Mouse (Mus musculus) midbrain, embryonic 16.5 days (tissue): ENCODE measurements at regions not wholly inside any gene's neighbourhood (a gene's known extent, or its start where the extent isn't known, plus 50 kb on each side); places are given as distances from the start of the nearest gene placed in this dataset.
A peak's percentile ranks its signal among the peaks of the same experiment; 100 is the strongest.

Experiments
- ATAC-seq: fragments of 200-750 bp; cut with Nextera tagmentation; 2 replicates; pipeline ENCODE4 v1.8.0; 2017; ENCODE audit warnings: moderate TSS enrichment
- H3K27ac ChIP-seq: fragments of 300-500 bp; sonication (generic); 2 replicates; pipeline ENCODE4 v1.5.1; 2014; ENCODE audit warnings: mild to moderate bottlenecking, low read length, mixed read lengths
- H3K27me3 ChIP-seq: fragments of 300-500 bp; sonication (generic); 2 replicates; pipeline ENCODE4 v1.6.1; 2014; ENCODE audit warnings: low read depth, low read length, mixed read lengths; ENCODE audit not compliant: control insufficient read depth, insufficient read depth
- H3K36me3 ChIP-seq: fragments of 300-500 bp; sonication (generic); 2 replicates; pipeline ENCODE4 v1.6.1; 2014; ENCODE audit warnings: mild to moderate bottlenecking, low read length, moderate library complexity, mixed read lengths; ENCODE audit not compliant: control insufficient read depth, insufficient read depth
- H3K4me1 ChIP-seq: fragments of 300-500 bp; sonication (generic); 2 replicates; pipeline ENCODE4 v1.6.1; 2014; ENCODE audit warnings: mild to moderate bottlenecking, low read length, mixed read lengths; ENCODE audit not compliant: control insufficient read depth, insufficient read depth
- H3K4me2 ChIP-seq: fragments of 300-500 bp; sonication (generic); 2 replicates; pipeline ENCODE4 v1.6.1; 2014; ENCODE audit warnings: mild to moderate bottlenecking, low read length, mixed read lengths
- H3K4me3 ChIP-seq: fragments of 300-500 bp; sonication (generic); 2 replicates; pipeline ENCODE4 v1.5.1; 2014; ENCODE audit warnings: low read depth, mild to moderate bottlenecking, low read length, moderate library complexity, mixed read lengths
- H3K9ac ChIP-seq: fragments of 300-500 bp; sonication (generic); 2 replicates; pipeline ENCODE4 v1.6.1; 2014; ENCODE audit warnings: low read depth, low read length, mixed read lengths
- H3K9me3 ChIP-seq: fragments of 300-500 bp; sonication (generic); replicated peaks from 2 replicates; pipeline ENCODE4 v1.6.1; 2014; ENCODE audit warnings: mild to moderate bottlenecking, low read length, mixed read lengths; ENCODE audit not compliant: control insufficient read depth, poor library complexity, severe bottlenecking
- WGBS: fragments of 180-500 bp; shearing (Covaris S2); extraction: QIAGEN DNeasy Blood & Tissue Kit; methylation state at CpG from one replicate; pipeline ENCODE4 v1.1.7; 2014; 5-methylcytosine and 5-hydroxymethylcytosine counted together

DNA sequence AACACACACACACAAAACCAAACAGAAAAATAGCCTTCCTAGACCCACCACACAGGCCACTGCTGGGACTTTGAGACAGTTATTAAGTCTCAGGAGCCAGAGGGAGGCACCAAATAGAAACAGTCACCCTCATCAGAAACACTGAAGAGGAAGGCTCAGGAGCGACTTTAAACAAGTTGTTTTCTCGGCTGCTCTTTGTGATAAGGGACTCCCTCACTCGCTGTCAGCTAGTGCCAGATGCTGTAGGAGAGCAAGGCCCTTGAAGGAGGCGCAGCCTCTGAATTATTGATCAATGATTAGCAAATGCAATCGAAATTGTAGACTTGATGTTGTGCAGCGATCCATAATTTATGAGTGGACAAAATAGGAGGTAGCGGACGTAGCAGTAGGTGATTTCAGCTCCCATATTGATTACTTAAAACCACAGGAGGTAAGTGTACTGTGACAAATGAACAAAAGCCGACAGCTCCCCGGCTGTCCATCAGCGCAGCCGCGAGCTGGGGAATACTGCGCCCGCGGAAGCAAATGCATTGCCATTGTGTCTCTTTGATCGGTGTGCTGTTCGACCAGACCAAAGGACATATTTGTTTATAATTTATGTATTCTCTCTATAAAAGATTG, 187.4 kb downstream of the Irx2 start:
- Histone ChIP-seq H3K9me3 (no peaks in the 10 kb centered on the region), H3K4me3 (peak overlapping the region; percentile 5; the same call in 1 of the 2 replicates), H3K9ac (peak overlapping the region; percentile 31; the same call in 1 of the 2 replicates), H3K36me3 (no peaks in the 10 kb centered on the region), H3K4me2 (peak overlapping the region; percentile 30), H3K27me3 (peaks cover 3% of the 10 kb centered on the region; the same call in 1 of the 2 replicates), H3K4me1 (peaks cover 9% of the 10 kb centered on the region), H3K27ac (no peak overlapping the region)
- 4% methylated on average over 18 of the region's 18 CpGs for WGBS
- ATAC-seq = peak; percentile 47; the same call in 1 of the 2 replicates

DNA sequence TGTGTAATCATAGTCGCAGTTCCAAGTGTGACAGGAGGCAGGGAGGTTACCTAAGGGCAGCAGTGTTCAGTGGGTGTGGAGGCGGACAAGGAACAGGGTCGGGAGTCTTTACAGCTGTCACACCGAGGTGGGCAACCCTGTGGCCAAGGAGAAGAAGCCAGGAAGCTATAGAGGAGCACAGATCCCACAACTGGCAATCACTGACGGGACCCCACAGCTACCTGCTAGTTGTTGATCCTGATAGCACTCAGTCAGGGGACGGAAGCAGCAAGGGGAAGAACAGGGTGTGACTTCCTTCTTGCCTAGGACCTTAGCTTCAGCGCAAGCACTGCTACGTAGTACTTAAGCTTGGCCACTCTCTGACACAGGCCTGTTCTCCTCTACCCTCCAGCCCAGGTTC, 188.2 kb downstream of the Irx2 start:
- H3K27me3 ChIP-seq = peaks cover 3% of the 10 kb centered on the region; the same call in 1 of the 2 replicates
- 0 out of 2 replicates have a peak, but pooled peaks have one; percentile 26 for ATAC-seq
- H3K36me3 ChIP-seq = no peaks in the 10 kb centered on the region
- WGBS = 25% methylated on average over 8 of the region's 8 CpGs
- H3K9ac ChIP-seq = peak overlapping the region; percentile 31; the same call in 1 of the 2 replicates
- H3K4me1 ChIP-seq = peaks cover 9% of the 10 kb centered on the region
- peak overlapping the region; percentile 30 for H3K4me2 ChIP-seq
- no peaks in the 10 kb centered on the region for H3K9me3 ChIP-seq
- H3K4me3 ChIP-seq = no peak overlapping the region
- H3K27ac ChIP-seq = no peak overlapping the region

DNA sequence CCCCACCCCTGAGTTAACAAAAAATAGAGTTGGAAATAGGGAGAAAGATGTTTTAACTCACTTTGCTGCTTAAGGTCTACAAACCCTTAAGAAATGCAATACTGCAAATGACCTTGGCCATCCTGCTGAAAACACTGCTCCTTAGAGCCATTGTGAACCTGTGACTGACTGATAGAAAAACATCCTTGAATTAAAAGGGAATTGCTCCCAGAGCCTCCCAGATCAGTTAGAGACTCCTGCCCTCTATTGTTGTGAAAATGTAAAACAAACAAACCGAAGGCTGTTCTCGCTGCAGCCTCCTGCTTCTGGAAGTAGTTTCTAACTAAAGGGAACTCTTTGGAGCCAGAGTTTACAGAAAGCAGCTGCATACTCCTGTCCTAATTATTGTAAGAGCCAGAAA, 188.9 kb downstream of the Irx2 start:
- peaks cover 3% of the 10 kb centered on the region; the same call in 1 of the 2 replicates for H3K27me3 ChIP-seq
- H3K9ac ChIP-seq = no peak overlapping the region
- no peaks in the 10 kb centered on the region for H3K9me3 ChIP-seq
- H3K36me3 ChIP-seq = no peaks in the 10 kb centered on the region
- H3K4me3 ChIP-seq = no peak overlapping the region
- peaks cover 9% of the 10 kb centered on the region for H3K4me1 ChIP-seq
- H3K4me2 ChIP-seq = no peak overlapping the region
- 16% methylated on average over 2 of the region's 2 CpGs for WGBS
- no peak overlapping the region for H3K27ac ChIP-seq
- ATAC-seq = no peak

DNA sequence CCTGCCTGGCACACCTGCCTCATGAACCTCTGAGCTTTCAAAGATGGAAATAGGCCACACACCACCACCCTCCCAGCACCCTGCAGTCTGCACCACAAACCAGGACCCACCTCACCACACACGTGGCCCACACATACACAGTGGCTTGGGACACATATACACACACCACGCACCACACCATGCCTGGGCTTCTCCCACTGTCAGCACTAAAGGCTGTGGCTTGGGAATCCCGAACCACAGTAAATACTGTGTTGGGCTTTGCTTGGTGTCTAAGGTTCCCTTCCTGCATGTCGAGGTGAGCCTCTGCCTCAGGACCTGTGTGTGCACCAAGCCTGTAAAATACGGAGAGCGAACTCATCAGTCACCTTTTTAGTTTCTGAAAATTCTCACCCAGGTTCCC, 189.3 kb downstream of the Irx2 start:
- Histone ChIP-seq H3K9me3 (no peaks in the 10 kb centered on the region), H3K4me1 (peaks cover 9% of the 10 kb centered on the region), H3K36me3 (no peaks in the 10 kb centered on the region), H3K9ac (no peak overlapping the region), H3K4me2 (no peak overlapping the region), H3K27me3 (peaks cover 3% of the 10 kb centered on the region; the same call in 1 of the 2 replicates), H3K4me3 (no peak overlapping the region), H3K27ac (no peak overlapping the region)
- no peak for ATAC-seq
- 18% methylated on average over 6 of the region's 6 CpGs for WGBS

DNA sequence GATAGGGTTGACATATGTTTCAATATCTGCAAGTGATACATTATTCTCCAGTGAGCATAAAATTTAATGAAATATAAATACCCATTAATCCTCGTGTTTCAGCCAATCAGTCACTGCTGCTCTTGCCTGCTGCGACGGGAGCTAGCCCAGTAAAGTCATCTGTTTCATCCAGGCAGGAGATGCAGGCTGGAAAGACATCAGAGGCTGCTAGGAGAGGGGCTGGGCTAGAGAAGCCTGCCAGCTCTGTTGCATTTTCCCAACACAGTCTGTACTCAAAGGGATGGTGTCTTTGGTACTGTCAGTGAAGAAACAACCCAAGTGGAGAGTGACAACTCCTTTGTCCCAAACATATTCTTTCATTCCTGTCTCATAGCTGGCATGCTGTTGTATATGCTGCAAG, 198.0 kb downstream of the Irx2 start:
- Histone ChIP-seq H3K4me3 (no peak overlapping the region), H3K27ac (no peak overlapping the region), H3K9me3 (no peaks in the 10 kb centered on the region), H3K4me1 (no peaks in the 10 kb centered on the region), H3K27me3 (no peaks in the 10 kb centered on the region; the same call in 1 of the 2 replicates), H3K4me2 (no peak overlapping the region), H3K9ac (no peak overlapping the region), H3K36me3 (no peaks in the 10 kb centered on the region)
- 34% methylated on average over 3 of the region's 3 CpGs for WGBS
- ATAC-seq = peak; percentile 36; the same call in 1 of the 2 replicates

DNA sequence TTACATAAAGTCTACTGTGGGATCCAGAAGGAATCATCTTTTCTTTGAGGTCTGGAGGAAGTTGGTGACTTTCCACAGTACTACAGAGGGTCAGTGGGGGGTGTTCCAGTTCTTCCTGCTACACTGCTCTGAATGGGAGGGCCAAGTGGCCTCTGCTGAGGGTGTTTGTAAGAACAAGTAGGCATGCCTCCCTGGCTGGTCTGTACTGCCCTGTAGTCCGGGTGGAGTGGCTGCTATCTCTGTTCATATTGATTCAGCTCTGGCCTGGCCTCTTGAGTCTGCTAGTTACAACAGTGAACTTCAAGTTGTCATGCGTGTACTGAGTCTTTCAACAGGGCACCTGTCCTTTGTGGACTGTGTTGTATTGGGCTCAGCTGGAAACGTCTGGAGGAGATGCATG, 200.7 kb downstream of the Irx2 start:
- H3K27ac ChIP-seq = no peak overlapping the region
- no peaks in the 10 kb centered on the region for H3K9me3 ChIP-seq
- 78% methylated on average over 3 of the region's 3 CpGs for WGBS
- H3K9ac ChIP-seq = no peak overlapping the region
- no peaks in the 10 kb centered on the region; the same call in 1 of the 2 replicates for H3K27me3 ChIP-seq
- no peak for ATAC-seq
- no peak overlapping the region for H3K4me2 ChIP-seq
- H3K4me1 ChIP-seq = no peaks in the 10 kb centered on the region
- H3K36me3 ChIP-seq = no peaks in the 10 kb centered on the region
- H3K4me3 ChIP-seq = no peak overlapping the region

DNA sequence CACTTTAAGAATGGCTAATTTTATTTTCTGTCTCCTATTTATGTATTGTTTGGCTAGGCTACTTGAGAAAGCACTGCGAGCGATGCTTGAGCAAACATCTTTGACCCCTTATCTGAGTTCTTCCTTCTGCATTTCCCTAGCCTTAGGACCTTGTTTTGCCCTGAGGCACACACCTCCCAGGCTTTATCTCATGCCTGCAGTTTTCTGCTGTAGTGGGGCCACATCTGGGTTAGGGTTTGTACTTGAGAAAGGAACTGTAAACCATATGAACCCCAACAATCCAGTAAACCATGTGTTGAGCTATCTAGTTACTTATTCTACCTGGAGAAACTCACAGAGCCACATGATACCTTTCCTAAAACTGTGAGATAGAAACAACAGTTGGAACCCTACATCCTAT, 204.7 kb downstream of the Irx2 start:
- H3K27ac ChIP-seq = no peak overlapping the region
- H3K9me3 ChIP-seq = no peaks in the 10 kb centered on the region
- no peaks in the 10 kb centered on the region for H3K36me3 ChIP-seq
- H3K4me3 ChIP-seq = no peak overlapping the region
- ATAC-seq = no peak
- H3K9ac ChIP-seq = no peak overlapping the region
- H3K4me2 ChIP-seq = no peak overlapping the region
- 88% methylated on average over 2 of the region's 2 CpGs for WGBS
- H3K27me3 ChIP-seq = no peaks in the 10 kb centered on the region
- H3K4me1 ChIP-seq = no peaks in the 10 kb centered on the region

DNA sequence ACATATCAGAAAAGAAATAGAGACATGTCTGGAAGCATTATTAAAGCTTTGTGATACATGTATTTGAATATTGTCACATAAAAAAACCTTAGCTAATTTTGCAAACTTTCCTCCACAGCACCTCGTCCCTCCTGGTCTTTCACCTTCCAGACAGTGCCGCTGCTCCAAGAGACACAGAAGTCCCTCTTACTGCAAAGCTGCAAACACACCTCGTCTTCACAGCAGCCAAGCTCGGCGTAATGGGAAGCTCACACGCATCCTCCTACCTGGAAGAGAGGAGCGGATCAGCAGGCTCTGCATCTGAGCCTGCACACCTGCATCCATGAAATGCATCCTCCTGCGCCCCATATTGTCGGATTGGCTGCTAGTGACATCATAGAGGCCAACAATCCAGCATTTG, 208.4 kb downstream of the Irx2 start:
- H3K4me3 ChIP-seq = no peak overlapping the region
- no peaks in the 10 kb centered on the region for H3K36me3 ChIP-seq
- no peak overlapping the region for H3K27ac ChIP-seq
- no peaks in the 10 kb centered on the region for H3K27me3 ChIP-seq
- no peaks in the 10 kb centered on the region for H3K9me3 ChIP-seq
- no peak for ATAC-seq
- no peak overlapping the region for H3K9ac ChIP-seq
- H3K4me1 ChIP-seq = no peaks in the 10 kb centered on the region
- 56% methylated on average over 9 of the region's 9 CpGs for WGBS
- no peak overlapping the region for H3K4me2 ChIP-seq

DNA sequence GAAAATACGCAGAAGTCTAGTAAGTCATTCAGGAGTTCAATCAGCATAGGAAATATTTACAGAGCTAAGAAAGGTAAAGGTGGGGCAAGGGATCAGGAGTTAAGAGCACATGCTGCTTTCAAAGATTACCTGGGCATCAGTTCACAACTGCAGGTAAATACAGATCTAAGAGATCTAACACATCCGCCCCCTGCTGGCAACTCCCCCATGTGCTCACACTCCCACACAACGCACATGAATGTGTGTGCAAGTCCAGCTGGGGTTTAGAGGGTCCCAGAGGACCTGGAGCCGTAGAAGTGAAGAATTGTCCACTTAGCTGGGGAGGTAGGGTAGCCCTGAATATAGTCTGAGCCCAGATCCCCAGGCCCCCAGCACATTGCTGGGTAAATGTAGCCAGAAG, 219.5 kb downstream of the Irx2 start:
- Histone ChIP-seq H3K27ac (no peak overlapping the region), H3K4me2 (no peak overlapping the region), H3K27me3 (no peaks in the 10 kb centered on the region), H3K9me3 (0 out of 2 replicates have a peak, but pooled peaks cover 3% of the 10 kb centered on the region), H3K36me3 (no peaks in the 10 kb centered on the region), H3K4me1 (no peaks in the 10 kb centered on the region), H3K4me3 (no peak overlapping the region), H3K9ac (no peak overlapping the region)
- no peak for ATAC-seq
- WGBS = 78% methylated on average over 4 of the region's 4 CpGs
